Mouse (Mus musculus) urinary bladder, postnatal 14 days (tissue): ENCODE results near the gene Olfr68.
"Not testable (repeated sequence)": the region's sequence is repeated elsewhere in the genome, so short reads cannot be mapped to it uniquely, and the experiment has no call there.

Source experiments
- DNase-seq: peaks from one replicate; pipeline ENCODE4 v3.0.0; 2021; ENCODE audit warnings: low spot score

Olfr68 gene

GRCm38 (mm10) chr7:103779598-103779997, at the start of gene Olfr68:
TSS of gene Olfr68 (minus strand) at chr7:103779698.
- no peak for DNase-seq

- no peak for DNase-seq
Observed at GRCm38 (mm10) chr7:103827808-103828207, 48.3 kb upstream of the Olfr68 start, which contains the start of gene Hbb-bs. TSS of gene Hbb-bs (minus strand) at chr7:103828096.

GRCm38 (mm10) chr7:103827139-103827538, 47.6 kb upstream of the Olfr68 start:
- DNase-seq: not testable (repeated sequence)

GRCm38 (mm10) chr7:103826255-103826887, 46.9 kb upstream of the Olfr68 start:
- no peak for DNase-seq

- DNase-seq: no peak
Observed at GRCm38 (mm10) chr7:103825536-103826254, 46.2 kb upstream of the Olfr68 start.

GRCm38 (mm10) chr7:103824597-103824996, 45.1 kb upstream of the Olfr68 start:
- DNase-seq: no peak

- DNase-seq: not testable (repeated sequence)
Observed at GRCm38 (mm10) chr7:103815085-103815484, 35.6 kb upstream of the Olfr68 start.

GRCm38 (mm10) chr7:103813766-103814165, 34.3 kb upstream of the Olfr68 start, which contains the start of gene Hbb-bt:
TSS of gene Hbb-bt (minus strand) at chr7:103813996.
- no peak for DNase-seq

GRCm38 (mm10) chr7:103813152-103813551, 33.7 kb upstream of the Olfr68 start:
- not testable (repeated sequence) for DNase-seq

GRCm38 (mm10) chr7:103812174-103812573, 32.7 kb upstream of the Olfr68 start:
- DNase-seq: no peak

- DNase-seq: no peak
Observed at GRCm38 (mm10) chr7:103811223-103811845, 31.8 kb upstream of the Olfr68 start.

GRCm38 (mm10) chr7:103810746-103811145, 31.2 kb upstream of the Olfr68 start:
- DNase-seq: no peak

GRCm38 (mm10) chr7:103810296-103810695, 30.8 kb upstream of the Olfr68 start:
- DNase-seq: no peak

- DNase-seq: no peak
Observed at GRCm38 (mm10) chr7:103809801-103810155, 30.3 kb upstream of the Olfr68 start.

- DNase-seq: no peak
Observed at GRCm38 (mm10) chr7:103808971-103809800, 29.7 kb upstream of the Olfr68 start.

GRCm38 (mm10) chr7:103808120-103808519, 28.6 kb upstream of the Olfr68 start:
- not testable (repeated sequence) for DNase-seq

- DNase-seq: no peak
Observed at GRCm38 (mm10) chr7:103806856-103807255, 27.4 kb upstream of the Olfr68 start.

GRCm38 (mm10) chr7:103792669-103793388, 13.3 kb upstream of the Olfr68 start:
- no peak for DNase-seq

- no peak for DNase-seq
Observed at GRCm38 (mm10) chr7:103791721-103792120, 12.2 kb upstream of the Olfr68 start, which contains the start of gene Olfr67. TSS of gene Olfr67 (minus strand) at chr7:103791821.

- DNase-seq: not testable (repeated sequence)
Observed at GRCm38 (mm10) chr7:103777652-103778051, 1.8 kb downstream of the Olfr68 start.

GRCm38 (mm10) chr7:103771494-103771893, 8.0 kb downstream of the Olfr68 start, which contains the start of gene Olfr69:
TSS of gene Olfr69 (minus strand) at chr7:103771594.
- DNase-seq: no peak
